Mouse (Mus musculus) liver, embryonic 13.5 days (tissue): ENCODE results near the gene Gm49337. TPM values are rescaled to one million over a fixed set of nuclear protein-coding genes. Genes with fewer than 3 reads are reported as not detected.

Experiments
- polyA plus RNA-seq: library from polyadenylated mRNA; unstranded; fragments of >200 nt; fragmentation: Nextera tagmentation; extraction: Ambion mirVana; gene quantifications from 2 replicates; pipeline ENCODE4 v1.2.1, GENCODE M21; 2015

Gm49337 gene
- polyA plus RNA-seq, 1 experiment from 2014 or later: not detected

Other genes with a start within 250 kb of the Gm49337 start
- not detected in 2 replicates for gene Dmbx1, start 233.5 kb upstream of the Gm49337 start, polyA plus RNA-seq
- gene Faah, start 155.5 kb upstream of the Gm49337 start, polyA plus RNA-seq: 4.9 and 5.1 TPM in 2 replicates
- 9.4 and 11.2 TPM in 2 replicates for gene Nsun4, start 119.5 kb upstream of the Gm49337 start, polyA plus RNA-seq
- gene Uqcrh, start 98.3 kb upstream of the Gm49337 start, polyA plus RNA-seq: 366 and 368 TPM in 2 replicates
- gene Lrrc41, start 98.1 kb upstream of the Gm49337 start, polyA plus RNA-seq: 28.5 and 32.5 TPM in 2 replicates
- 33.8 and 39.0 TPM in 2 replicates for gene Rad54l, start 49.7 kb upstream of the Gm49337 start, polyA plus RNA-seq
- gene Pomgnt1, start 49.5 kb upstream of the Gm49337 start, polyA plus RNA-seq: 13.3 and 14.4 TPM in 2 replicates
- gene Lurap1, start 22.0 kb upstream of the Gm49337 start, polyA plus RNA-seq: 0.23 and 0.25 TPM in 2 replicates
- gene Tspan1, start 5.8 kb upstream of the Gm49337 start, polyA plus RNA-seq: 0.09 TPM in 1 of 2 replicates, not detected in the other
- gene 1700042G07Rik, start within 50 bp of the Gm49337 start, polyA plus RNA-seq: not detected in 2 replicates
- gene Pik3r3, start 48.2 kb downstream of the Gm49337 start, polyA plus RNA-seq: 1.1 and 1.2 TPM in 2 replicates